Mouse (Mus musculus) brain, embryonic 14.5 days (tissue): Measurements from ENCODE around the gene 3110082I17Rik.

Experiments used
- CTCF ChIP-seq: fragments of 200-500 bp; IDR thresholded peaks from 2 replicates; pipeline ENCODE4 v1.5.1; 2012; ENCODE audit warnings: inconsistent platforms, mild to moderate bottlenecking, moderate library complexity, borderline replicate concordance; ENCODE audit not compliant: insufficient read depth, insufficient read length; ENCODE audit errors: extremely low read depth
- POLR2A ChIP-seq: fragments of 200-500 bp; IDR thresholded peaks from 2 replicates; pipeline ENCODE4 v1.6.1; 2012; ENCODE audit warnings: mild to moderate bottlenecking, inconsistent platforms, borderline replicate concordance; ENCODE audit not compliant: poor library complexity, insufficient read depth, insufficient read length, severe bottlenecking; ENCODE audit errors: extremely low read depth

- peak; percentile 96 for TF ChIP-seq CTCF
- TF ChIP-seq POLR2A = no peak
Observed at GRCm38 (mm10) chr5:139364260-139364910, 95.9 kb downstream of the 3110082I17Rik start.
